Mouse (Mus musculus) limb, embryonic 10.5 days (tissue): ENCODE results near the gene Qdpr. TPM values are rescaled to one million over a fixed set of nuclear protein-coding genes. Genes with fewer than 3 reads are reported as not detected.

Experiments used
- DNase-seq: peaks from one replicate; pipeline ENCODE4 v3.0.0-alpha.2; 2017; ENCODE audit warnings: low spot score
- H3K27ac ChIP-seq: fragments of 300-500 bp; sonication (generic); 2 replicates; pipeline ENCODE4 v1.5.1; 2016; ENCODE audit warnings: mild to moderate bottlenecking
- H3K27me3 ChIP-seq: fragments of 300-500 bp; sonication (generic); 2 replicates; pipeline ENCODE4 v1.6.1; 2016; ENCODE audit warnings: low read depth, mild to moderate bottlenecking; ENCODE audit not compliant: poor library complexity, severe bottlenecking
- H3K36me3 ChIP-seq: fragments of 300-500 bp; sonication (generic); 2 replicates; pipeline ENCODE4 v1.6.1; 2016; ENCODE audit warnings: mild to moderate bottlenecking, moderate library complexity
- H3K4me1 ChIP-seq: fragments of 300-500 bp; sonication (generic); 2 replicates; pipeline ENCODE4 v1.6.1; 2016
- H3K4me3 ChIP-seq: fragments of 300-500 bp; sonication (generic); 2 replicates; pipeline ENCODE4 v1.5.1; 2016; ENCODE audit warnings: mild to moderate bottlenecking, moderate library complexity
- H3K9me3 ChIP-seq: fragments of 300-500 bp; sonication (generic); replicated peaks from 2 replicates; pipeline ENCODE4 v1.6.1; 2016; ENCODE audit warnings: mild to moderate bottlenecking
- WGBS: fragments of 180-500 bp; shearing (Covaris S2); methylation state at CpG from one replicate; pipeline ENCODE4 v1.1.7; 2016; 5-methylcytosine and 5-hydroxymethylcytosine counted together
- polyA plus RNA-seq: library from polyadenylated mRNA; unstranded; fragments of >200 nt; fragmentation: Nextera tagmentation; extraction: Ambion mirVana; gene quantifications from 2 replicates; pipeline ENCODE4 v1.2.1, GENCODE M21; 2016

Gene Qdpr
- polyA plus RNA-seq, 1 experiment from 2014 or later, result 133 TPM

- 83% methylated on average over 3 of the region's 3 CpGs for WGBS
Measured at GRCm38 (mm10) chr5:45417859-45418443, 32.1 kb downstream of the Qdpr start.

GRCm38 (mm10) chr5:45416478-45416877 lies 33.6 kb downstream of the Qdpr start:
- WGBS, result 94% methylated on average over 3 of the region's 3 CpGs
- Histone ChIP-seq H3K36me3 (no peaks in the 10 kb centered on the region), H3K4me3 (no peak overlapping the region), H3K9me3 (no peaks in the 10 kb centered on the region), H3K27ac (no peak overlapping the region), H3K4me1 (0 out of 2 replicates have a peak, but pooled peaks cover 5% of the 10 kb centered on the region), H3K27me3 (no peaks in the 10 kb centered on the region)
- no peak for DNase-seq

More at GRCm38 (mm10) chr5:45417859-45418443, 32.1 kb downstream of the Qdpr start:
- no peak overlapping the region for H3K27ac ChIP-seq
- H3K4me1 ChIP-seq, result peaks cover 17% of the 10 kb centered on the region
- H3K4me3 ChIP-seq, result no peak overlapping the region
- H3K27me3 ChIP-seq, result no peaks in the 10 kb centered on the region
- H3K9me3 ChIP-seq, result no peaks in the 10 kb centered on the region
- no peaks in the 10 kb centered on the region for H3K36me3 ChIP-seq
- no peak for DNase-seq

GRCm38 (mm10) chr5:45406129-45406528 lies 43.9 kb downstream of the Qdpr start:
- no peaks in the 10 kb centered on the region for H3K27me3 ChIP-seq
- no peaks in the 10 kb centered on the region for H3K4me1 ChIP-seq
- WGBS, result 86% methylated on average over 2 of the region's 2 CpGs
- H3K4me3 ChIP-seq, result no peak overlapping the region
- no peak overlapping the region for H3K27ac ChIP-seq
- H3K9me3 ChIP-seq, result no peaks in the 10 kb centered on the region
- H3K36me3 ChIP-seq, result no peaks in the 10 kb centered on the region
- DNase-seq, result no peak

- no peak overlapping the region for H3K4me3 ChIP-seq
- 18% methylated on average over 11 of the region's 11 CpGs for WGBS
- no peaks in the 10 kb centered on the region for H3K9me3 ChIP-seq
- H3K27me3 ChIP-seq, result no peaks in the 10 kb centered on the region
- no peaks in the 10 kb centered on the region for H3K36me3 ChIP-seq
- no peaks in the 10 kb centered on the region for H3K4me1 ChIP-seq
- peak; percentile 82 for DNase-seq
- no peak overlapping the region for H3K27ac ChIP-seq
Measured at GRCm38 (mm10) chr5:45402632-45403031, 47.4 kb downstream of the Qdpr start.

GRCm38 (mm10) chr5:45384034-45384812 lies 65.8 kb downstream of the Qdpr start:
- H3K36me3 ChIP-seq, result no peaks in the 10 kb centered on the region
- no peak overlapping the region for H3K27ac ChIP-seq
- H3K27me3 ChIP-seq, result no peaks in the 10 kb centered on the region
- DNase-seq, result no peak
- H3K9me3 ChIP-seq, result no peaks in the 10 kb centered on the region
- no peak overlapping the region for H3K4me3 ChIP-seq
- 81% methylated on average over 2 of the region's 2 CpGs for WGBS
- no peaks in the 10 kb centered on the region for H3K4me1 ChIP-seq

Other genes starting within 250 kb of the Qdpr start
- gene Clrn2, start 3.5 kb upstream of the Qdpr start, polyA plus RNA-seq, result not detected in 2 replicates
- gene Lap3, start 43.1 kb upstream of the Qdpr start, polyA plus RNA-seq, result 103 and 121 TPM in 2 replicates
- gene Med28, start 70.0 kb upstream of the Qdpr start, polyA plus RNA-seq, result 314 and 323 TPM in 2 replicates
- 0.66 and 0.75 TPM in 2 replicates for gene Fam184b, start 189.4 kb upstream of the Qdpr start, polyA plus RNA-seq
- gene Ncapg, start 219.7 kb upstream of the Qdpr start, polyA plus RNA-seq, result 66.6 and 68.9 TPM in 2 replicates